Mouse (Mus musculus) heart, embryonic 14.5 days (tissue): ENCODE measurements around the gene Cc2d2b. TPM values are rescaled to one million over a fixed set of nuclear protein-coding genes. Genes with fewer than 3 reads are reported as not detected.

Experiments
- ATAC-seq: fragments of 200-750 bp; cut with Nextera tagmentation; 2 replicates; pipeline ENCODE4 v1.8.0; 2017; ENCODE audit warnings: low read depth, moderate TSS enrichment; ENCODE audit not compliant: insufficient number of reproducible peaks, insufficient read depth, low FRiP score
- H3K27ac ChIP-seq, 2 experiments: fragments of 200-500 bp in 1 of 2; fragments of 300-500 bp in 1 of 2; sonication (generic) in 1 of 2; replicated peaks in 1 of 2; 2 replicates each; pipeline ENCODE4 v1.5.1; 2012 to 2014; ENCODE audit warnings: low read depth in 2 of 2, low read length in 2 of 2, control low read depth in 1 of 2, mild to moderate bottlenecking in 1 of 2, mixed read lengths in 1 of 2; ENCODE audit not compliant: control insufficient read depth in 1 of 2, insufficient read depth in 1 of 2
- H3K27me3 ChIP-seq: fragments of 300-500 bp; sonication (generic); 2 replicates; pipeline ENCODE4 v1.6.1; 2014; ENCODE audit warnings: mild to moderate bottlenecking, low read length, control low read depth; ENCODE audit not compliant: control insufficient read depth, insufficient read depth
- H3K36me3 ChIP-seq: fragments of 300-500 bp; sonication (generic); 2 replicates; pipeline ENCODE4 v1.6.1; 2014; ENCODE audit warnings: mild to moderate bottlenecking, control low read depth, low read length, mixed read lengths; ENCODE audit not compliant: control insufficient read depth, insufficient read depth
- H3K4me1 ChIP-seq, 2 experiments: fragments of 200-500 bp in 1 of 2; fragments of 300-500 bp in 1 of 2; sonication (generic) in 1 of 2; 2 replicates each; pipeline ENCODE4 v1.6.1; 2012 to 2014; ENCODE audit warnings: low read length in 2 of 2, control low read depth in 1 of 2, mixed read lengths in 1 of 2; ENCODE audit not compliant: control insufficient read depth in 2 of 2, insufficient read depth in 2 of 2
- H3K4me2 ChIP-seq: fragments of 300-500 bp; sonication (generic); 2 replicates; pipeline ENCODE4 v1.6.1; 2014; ENCODE audit warnings: mild to moderate bottlenecking, low read length
- H3K4me3 ChIP-seq, 2 experiments: fragments of 200-500 bp in 1 of 2; fragments of 300-500 bp in 1 of 2; sonication (generic) in 1 of 2; 2 replicates each; pipeline ENCODE4 v1.5.1; 2012 to 2014; ENCODE audit warnings: low read length in 2 of 2, mild to moderate bottlenecking in 2 of 2, control low read depth in 1 of 2, low read depth in 1 of 2, moderate library complexity in 1 of 2; ENCODE audit not compliant: control insufficient read depth in 1 of 2, insufficient read depth in 1 of 2
- H3K9ac ChIP-seq: fragments of 300-500 bp; sonication (generic); 2 replicates; pipeline ENCODE4 v1.6.1; 2014; ENCODE audit warnings: mild to moderate bottlenecking, low read length
- H3K9me3 ChIP-seq: fragments of 300-500 bp; sonication (generic); 2 replicates; pipeline ENCODE4 v1.6.1; 2016; ENCODE audit warnings: low read length, control low read depth; ENCODE audit not compliant: control insufficient read depth
- WGBS: fragments of 180-500 bp; shearing (Covaris S2); extraction: QIAGEN DNeasy Blood & Tissue Kit; methylation state at CpG from one replicate; pipeline ENCODE4 v1.1.7; 2014; 5-methylcytosine and 5-hydroxymethylcytosine counted together
- polyA plus RNA-seq: library from polyadenylated mRNA; unstranded; fragments of >200 nt; fragmentation: Nextera tagmentation; extraction: Ambion mirVana; gene quantifications from 2 replicates; pipeline ENCODE4 v1.2.1, GENCODE M21; 2014

The Cc2d2b gene
- polyA plus RNA-seq, 1 experiment from 2014 or later, result 0.30 TPM

- 29% methylated on average over 5 of the region's 5 CpGs for WGBS
- no peak overlapping the region for H3K4me2 ChIP-seq
- H3K4me3 ChIP-seq, result no peak overlapping the region
- ATAC-seq, result no peak
- H3K36me3 ChIP-seq, result no peaks in the 10 kb centered on the region
- no peak overlapping the region for H3K27ac ChIP-seq
- peaks cover 0 to 4% of the 10 kb centered on the region in 2 experiments; a peak in 1 of 4 replicates for H3K4me1 ChIP-seq
- H3K9me3 ChIP-seq, result no peaks in the 10 kb centered on the region
- no peak overlapping the region for H3K9ac ChIP-seq
- peaks cover 13% of the 10 kb centered on the region; the same call in 1 of the 2 replicates for H3K27me3 ChIP-seq
These were observed 119.7 kb downstream of the Cc2d2b start for GRCm38 (mm10) chr19:40868284-40868683.

- Histone ChIP-seq H3K4me2 (no peak overlapping the region), H3K36me3 (no peaks in the 10 kb centered on the region), H3K27ac (no peak overlapping the region), H3K4me3 (no peak overlapping the region), H3K27me3 (peaks cover 16% of the 10 kb centered on the region), H3K4me1 (peaks cover 0 to 4% of the 10 kb centered on the region in 2 experiments; a peak in 1 of 4 replicates), H3K9me3 (peaks cover 6% of the 10 kb centered on the region; the same call in 1 of the 2 replicates), H3K9ac (no peak overlapping the region)
- WGBS, result 85% methylated on average over 3 of the region's 3 CpGs
- ATAC-seq, result no peak
These were observed 121.0 kb downstream of the Cc2d2b start for GRCm38 (mm10) chr19:40869425-40870105.

- Histone ChIP-seq H3K4me3 (peak overlapping the region; percentile 48 to 65), H3K4me1 (peaks cover 0 to 4% of the 10 kb centered on the region in 2 experiments; a peak in 1 of 4 replicates), H3K4me2 (peak overlapping the region; percentile 70), H3K36me3 (no peaks in the 10 kb centered on the region), H3K9ac (peak overlapping the region; percentile 54), H3K27me3 (peaks cover 41% of the 10 kb centered on the region), H3K27ac (peak overlapping the region; percentile 21 to 64; a peak in 3 of 4 replicates), H3K9me3 (peaks cover 7% of the 10 kb centered on the region; the same call in 1 of the 2 replicates)
- WGBS, result 2% methylated on average over 48 of the region's 51 CpGs
- ATAC-seq, result peak; percentile 90
These were observed 124.6 kb downstream of the Cc2d2b start for GRCm38 (mm10) chr19:40872955-40873665.

Other genes with a start within 250 kb of the Cc2d2b start
- 109 and 122 TPM in 2 replicates for gene Sorbs1, start 235.0 kb upstream of the Cc2d2b start, polyA plus RNA-seq
- 38.3 and 41.2 TPM in 2 replicates for gene Aldh18a1, start 160.3 kb upstream of the Cc2d2b start, polyA plus RNA-seq
- gene Tctn3, start 136.5 kb upstream of the Cc2d2b start, polyA plus RNA-seq, result 10.3 and 10.7 TPM in 2 replicates
- gene Entpd1, start 136.4 kb upstream of the Cc2d2b start, polyA plus RNA-seq, result 11.6 and 13.4 TPM in 2 replicates
- gene Ccnj, start 82.5 kb downstream of the Cc2d2b start, polyA plus RNA-seq, result 5.4 and 5.7 TPM in 2 replicates
- gene Zfp518a, start 146.0 kb downstream of the Cc2d2b start, polyA plus RNA-seq, result 8.0 and 9.0 TPM in 2 replicates
- gene Blnk, start 245.8 kb downstream of the Cc2d2b start, polyA plus RNA-seq, result 0.27 and 0.39 TPM in 2 replicates